Mouse (Mus musculus) erythroblast, adult 5-6 weeks (primary cell): Measurements from ENCODE around the gene Mast1. TPM values are rescaled to one million over a fixed set of nuclear protein-coding genes. Genes with fewer than 3 reads are reported as not detected.
A peak's percentile ranks its signal among the peaks of the same experiment; 100 is the strongest.

Source experiments
- ATAC-seq: replicated peaks from 2 replicates; pipeline ENCODE4 v1.8.0; 2016; ENCODE audit warnings: moderate number of reproducible peaks, mild to moderate bottlenecking, moderate TSS enrichment, inconsistent platforms; ENCODE audit not compliant: poor library complexity, low FRiP score, severe bottlenecking
- total RNA-seq, 2 experiments: library from RNA; stranded (forward) in 1 of 2; stranded (reverse) in 1 of 2; fragments of 150-400 nt in 1 of 2; fragments of 200-764, 138-1000 nt in 1 of 2; gene quantifications; 2 replicates each; pipeline versions ENCODE4 v1.2.3 to v1.2.4; 2015 to 2017; ENCODE audit warnings: low replicate concordance in 2 of 2

Mast1 gene
- total RNA-seq, 2 experiments from 2014 or later, result not detected

- no peak for ATAC-seq
Measured at GRCm38 (mm10) chr8:84945633-84946527, 8.7 kb upstream of the Mast1 start.

GRCm38 (mm10) chr8:84945235-84945632 lies 8.1 kb upstream of the Mast1 start:
- ATAC-seq, result no peak

- peak; percentile 82 for ATAC-seq
Measured at GRCm38 (mm10) chr8:84944478-84945160, 7.5 kb upstream of the Mast1 start.

- no peak for ATAC-seq
Measured at GRCm38 (mm10) chr8:84943699-84944098, 6.5 kb upstream of the Mast1 start.

GRCm38 (mm10) chr8:84937620-84938485 lies 694 bp upstream of the Mast1 start:
- no peak for ATAC-seq

GRCm38 (mm10) chr8:84936041-84936961 lies 858 bp downstream of the Mast1 start:
- no peak for ATAC-seq

GRCm38 (mm10) chr8:84935489-84935888 lies 1.7 kb downstream of the Mast1 start:
- no peak for ATAC-seq

- no peak for ATAC-seq
Measured at GRCm38 (mm10) chr8:84934860-84935259, 2.3 kb downstream of the Mast1 start.

GRCm38 (mm10) chr8:84933767-84934559 lies 3.2 kb downstream of the Mast1 start:
- ATAC-seq, result no peak

- no peak for ATAC-seq
Measured at GRCm38 (mm10) chr8:84930582-84930981, 6.6 kb downstream of the Mast1 start.

GRCm38 (mm10) chr8:84928456-84929306 lies 8.5 kb downstream of the Mast1 start:
- peak; percentile 78 for ATAC-seq

GRCm38 (mm10) chr8:84927513-84927912 lies 9.6 kb downstream of the Mast1 start:
- ATAC-seq, result no peak

- no peak for ATAC-seq
Measured at GRCm38 (mm10) chr8:84925557-84925956, 11.6 kb downstream of the Mast1 start.

GRCm38 (mm10) chr8:84921596-84921995 lies 15.6 kb downstream of the Mast1 start:
- no peak for ATAC-seq

GRCm38 (mm10) chr8:84918646-84919045 lies 18.5 kb downstream of the Mast1 start:
- ATAC-seq, result no peak

GRCm38 (mm10) chr8:84917781-84918180 lies 19.4 kb downstream of the Mast1 start:
- no peak for ATAC-seq

- ATAC-seq, result no peak
Measured at GRCm38 (mm10) chr8:84915269-84915668, 21.9 kb downstream of the Mast1 start.
